Mouse (Mus musculus): Measurements from ENCODE around the gene Ralb. TPM values are rescaled to one million over a fixed set of nuclear protein-coding genes. Genes with fewer than 3 reads are reported as not detected.

Gene Ralb
- polyA plus RNA-seq, 1 experiment from 2014 or later, result 78.2 TPM

DNA sequence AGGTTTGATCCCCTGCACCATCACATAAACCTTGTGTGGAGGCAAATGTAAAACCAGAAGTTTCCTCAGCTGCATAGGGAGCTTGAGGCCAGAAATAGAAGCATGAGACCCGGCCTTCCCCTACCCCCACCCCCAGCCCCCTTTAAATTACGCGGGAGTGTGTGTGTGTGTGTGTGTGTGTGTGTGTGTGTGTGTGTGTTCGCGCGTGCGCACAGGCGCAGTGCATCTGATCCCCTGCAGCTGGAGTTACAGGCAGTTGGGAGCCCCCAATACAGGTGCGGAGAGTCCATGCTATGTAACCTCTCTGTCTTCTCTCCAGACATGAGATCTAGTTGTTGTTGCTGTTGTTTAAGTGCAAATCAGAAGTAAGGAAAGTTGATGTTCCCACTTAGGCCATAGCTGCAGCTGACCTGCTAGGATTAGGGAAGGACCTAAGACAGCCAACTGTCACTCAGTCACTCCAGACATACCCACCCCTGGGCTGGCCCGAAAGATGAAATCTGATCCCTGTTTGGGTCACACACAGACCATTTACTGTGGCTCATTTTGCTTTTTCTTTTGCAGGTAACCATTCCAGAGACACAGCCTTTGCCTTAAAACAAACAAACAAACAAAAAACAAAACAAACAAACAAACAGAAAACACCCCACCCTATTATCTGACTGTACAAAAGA lies 16.5 kb downstream of the Ralb start:
- no peak for ATAC-seq (ENCODE audit: low read depth)
- 65% methylated on average over 10 of the region's 10 CpGs for WGBS
- H3K9me3 ChIP-seq, result no peaks in the 10 kb centered on the region
- no peak overlapping the region for H3K4me2 ChIP-seq
- peaks cover 31% of the 10 kb centered on the region for H3K4me1 ChIP-seq (replicated peaks)
- no peaks in the 10 kb centered on the region for H3K27me3 ChIP-seq
- H3K4me3 ChIP-seq, result no peak overlapping the region
- H3K36me3 ChIP-seq, result no peaks in the 10 kb centered on the region
- no peak overlapping the region for H3K27ac ChIP-seq (replicated peaks)
- H3K9ac ChIP-seq, result no peak overlapping the region

DNA sequence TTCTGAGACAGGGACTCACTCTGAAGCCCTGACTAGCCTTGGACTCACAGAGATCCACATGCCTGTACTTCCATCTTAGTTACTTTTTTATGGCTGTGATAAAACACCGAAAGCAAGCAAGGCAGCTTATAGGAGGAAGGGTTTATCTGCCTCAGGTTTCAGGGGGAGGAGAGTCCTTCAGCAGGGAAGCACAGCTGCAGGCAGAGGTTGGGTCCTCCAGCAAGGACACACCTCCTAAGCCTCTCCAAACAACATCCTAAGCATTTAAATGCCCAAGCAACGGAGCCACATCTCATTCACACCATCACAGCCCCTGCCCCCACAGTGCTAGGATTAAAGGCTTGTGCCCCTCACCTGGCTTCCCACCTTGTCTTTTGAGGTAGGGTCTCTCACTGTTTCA lies 18.8 kb downstream of the Ralb start:
- no peaks in the 10 kb centered on the region for H3K9me3 ChIP-seq
- no peak overlapping the region for H3K27ac ChIP-seq (replicated peaks)
- WGBS, result 15% methylated on average over 2 of the region's 2 CpGs
- peaks cover 23% of the 10 kb centered on the region for H3K4me1 ChIP-seq (replicated peaks)
- no peak overlapping the region for H3K4me2 ChIP-seq
- H3K36me3 ChIP-seq, result peaks cover 7% of the 10 kb centered on the region
- no peak overlapping the region for H3K9ac ChIP-seq
- no peaks in the 10 kb centered on the region for H3K27me3 ChIP-seq
- ATAC-seq (ENCODE audit: low read depth), result no peak
- no peak overlapping the region for H3K4me3 ChIP-seq

DNA sequence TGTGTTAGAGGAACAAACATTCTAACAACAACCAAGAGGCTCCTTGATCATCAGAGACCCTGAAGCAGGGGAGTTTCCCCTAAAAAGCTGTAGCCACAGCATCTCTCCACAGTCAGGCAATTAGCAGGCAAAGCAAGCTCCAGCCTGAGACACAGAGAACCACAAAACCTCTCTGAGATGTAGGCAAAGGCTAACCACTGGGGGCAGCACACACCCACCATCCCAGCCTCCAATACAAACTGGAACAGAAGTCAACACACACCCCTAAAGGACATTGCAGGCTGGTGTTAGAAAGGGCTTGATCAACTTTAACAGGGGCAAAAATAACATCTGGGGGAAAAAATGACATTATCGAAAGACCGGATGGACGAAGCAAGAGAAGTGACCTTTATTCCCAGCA lies 20.1 kb downstream of the Ralb start:
- no peak overlapping the region for H3K27ac ChIP-seq (replicated peaks)
- H3K9ac ChIP-seq, result no peak overlapping the region
- peaks cover 7% of the 10 kb centered on the region for H3K36me3 ChIP-seq
- no peak overlapping the region for H3K4me3 ChIP-seq
- 59% methylated on average over 3 of the region's 3 CpGs for WGBS
- no peak for ATAC-seq (ENCODE audit: low read depth)
- peaks cover 23% of the 10 kb centered on the region for H3K4me1 ChIP-seq (replicated peaks)
- H3K4me2 ChIP-seq, result no peak overlapping the region
- H3K27me3 ChIP-seq, result no peaks in the 10 kb centered on the region
- no peaks in the 10 kb centered on the region for H3K9me3 ChIP-seq

DNA sequence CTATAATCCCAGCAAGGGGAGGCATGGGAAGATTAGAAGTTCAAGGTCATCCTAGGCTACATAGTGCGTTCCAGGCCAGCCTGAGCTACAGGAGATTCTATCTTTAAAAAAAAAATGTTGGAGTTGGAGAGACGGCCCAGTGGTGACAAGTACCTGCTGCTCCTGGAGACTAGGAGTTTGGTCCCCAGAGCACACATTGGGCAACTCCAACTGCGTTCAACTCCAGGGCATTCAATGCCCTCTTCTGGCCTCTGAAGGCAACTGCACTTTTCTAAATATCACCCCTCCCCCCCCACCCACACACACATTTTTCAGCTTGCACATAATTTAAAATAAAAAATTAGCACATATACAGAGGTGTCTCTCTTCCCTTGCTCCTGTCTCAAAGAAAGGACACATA lies 21.7 kb downstream of the Ralb start:
- H3K9ac ChIP-seq, result no peak overlapping the region
- ATAC-seq (ENCODE audit: low read depth), result no peak
- H3K4me3 ChIP-seq, result no peak overlapping the region
- no peaks in the 10 kb centered on the region for H3K9me3 ChIP-seq
- H3K27me3 ChIP-seq, result no peaks in the 10 kb centered on the region
- peaks cover 19% of the 10 kb centered on the region for H3K4me1 ChIP-seq (replicated peaks)
- H3K4me2 ChIP-seq, result no peak overlapping the region
- peaks cover 7% of the 10 kb centered on the region for H3K36me3 ChIP-seq
- 57% methylated on average over 3 of the region's 3 CpGs for WGBS
- no peak overlapping the region for H3K27ac ChIP-seq (replicated peaks)

DNA sequence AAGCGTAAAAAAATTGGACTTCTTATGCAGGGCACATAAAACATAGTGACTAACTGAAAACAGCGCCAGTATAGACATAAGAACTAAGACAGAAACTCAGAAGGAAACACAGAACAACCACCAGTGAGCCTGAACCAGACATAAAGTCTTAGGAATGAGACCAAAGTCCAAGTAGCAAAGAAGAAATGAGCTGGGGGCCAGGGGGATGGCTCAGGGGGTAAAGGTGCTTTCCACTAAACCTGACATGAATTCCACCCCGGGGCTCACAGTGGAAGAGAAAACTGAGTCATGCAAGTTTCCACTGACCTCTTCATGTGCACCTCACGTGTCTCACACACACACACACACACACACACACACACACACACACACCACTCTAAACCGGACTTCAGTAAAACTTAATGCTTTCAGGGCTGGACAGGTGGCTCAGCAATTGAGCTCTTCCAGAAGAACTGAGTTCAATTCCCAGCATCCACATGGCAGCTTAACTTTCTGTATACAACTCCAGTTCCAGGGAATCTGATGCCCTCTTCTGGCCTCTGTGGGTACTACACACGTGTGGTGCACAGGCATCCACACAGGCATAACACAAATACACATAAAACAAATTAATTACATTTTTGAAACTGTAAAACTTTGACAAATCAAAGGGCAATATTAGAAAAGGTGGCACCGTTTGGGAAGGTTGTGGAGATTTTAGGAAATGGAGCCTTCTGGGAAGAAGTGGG lies 23.2 kb downstream of the Ralb start:
- ATAC-seq (ENCODE audit: low read depth), result no peak
- peaks cover 4% of the 10 kb centered on the region; the same call in 1 of the 2 replicates for H3K4me1 ChIP-seq (replicated peaks)
- H3K27ac ChIP-seq (replicated peaks), result no peak overlapping the region
- H3K27me3 ChIP-seq, result no peaks in the 10 kb centered on the region
- H3K9ac ChIP-seq, result no peak overlapping the region
- H3K4me3 ChIP-seq, result no peak overlapping the region
- peaks cover 11% of the 10 kb centered on the region for H3K36me3 ChIP-seq
- 94% methylated on average over 7 of the region's 7 CpGs for WGBS
- H3K4me2 ChIP-seq, result no peak overlapping the region
- H3K9me3 ChIP-seq, result no peaks in the 10 kb centered on the region

DNA sequence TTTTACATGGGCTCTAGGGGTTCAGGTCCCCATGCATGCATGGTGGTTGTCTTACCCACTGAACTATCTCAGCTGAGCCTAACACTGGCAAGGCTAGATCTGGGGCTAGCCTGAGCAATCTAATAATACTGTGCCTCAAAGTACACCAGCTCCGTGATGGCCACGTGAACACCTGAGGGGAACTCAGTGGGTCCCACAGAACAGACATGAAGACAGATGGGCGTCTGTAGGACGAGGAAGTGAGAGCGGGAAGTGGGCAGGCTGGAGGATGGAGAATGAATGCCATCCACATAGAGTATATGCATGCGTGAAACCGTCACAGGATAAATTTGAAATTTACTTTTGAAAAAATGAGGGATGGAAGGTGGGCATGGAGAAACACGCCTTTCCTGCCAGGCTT lies 23.9 kb downstream of the Ralb start:
- ATAC-seq (ENCODE audit: low read depth), result no peak
- 95% methylated on average over 8 of the region's 8 CpGs for WGBS
- Histone ChIP-seq H3K4me2 (no peak overlapping the region), H3K4me3 (no peak overlapping the region), H3K9me3 (no peaks in the 10 kb centered on the region), H3K27me3 (no peaks in the 10 kb centered on the region), H3K4me1 (replicated peaks) (no peaks in the 10 kb centered on the region; the same call in 1 of the 2 replicates), H3K9ac (no peak overlapping the region), H3K36me3 (peaks cover 16% of the 10 kb centered on the region), H3K27ac (replicated peaks) (no peak overlapping the region)

DNA sequence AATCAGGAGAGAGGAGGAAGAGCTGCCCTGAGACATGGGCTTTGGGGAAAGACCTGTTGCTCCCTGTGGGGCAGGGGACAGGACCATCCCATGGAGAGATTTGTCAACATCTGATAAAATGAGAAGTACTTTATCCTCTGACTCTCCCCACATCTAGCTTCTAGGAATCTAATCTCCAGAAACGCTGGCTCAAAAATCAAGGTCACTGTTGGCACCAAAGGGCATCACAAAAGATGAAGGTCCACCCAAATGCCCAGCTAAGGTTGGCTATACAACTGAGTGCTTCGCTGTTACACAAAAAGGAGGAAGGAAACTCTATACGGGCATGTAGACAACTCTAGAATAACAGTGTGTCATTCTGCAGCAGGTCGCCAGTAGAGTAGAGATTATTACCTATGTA lies 25.0 kb downstream of the Ralb start:
- no peak overlapping the region for H3K27ac ChIP-seq (replicated peaks)
- no peak overlapping the region for H3K4me2 ChIP-seq
- peaks cover 22% of the 10 kb centered on the region for H3K36me3 ChIP-seq
- ATAC-seq (ENCODE audit: low read depth), result no peak
- H3K4me3 ChIP-seq, result no peak overlapping the region
- H3K27me3 ChIP-seq, result no peaks in the 10 kb centered on the region
- H3K9me3 ChIP-seq, result no peaks in the 10 kb centered on the region
- WGBS, result 85% methylated on average over 4 of the region's 4 CpGs
- no peaks in the 10 kb centered on the region; the same call in 1 of the 2 replicates for H3K4me1 ChIP-seq (replicated peaks)
- H3K9ac ChIP-seq, result no peak overlapping the region

DNA sequence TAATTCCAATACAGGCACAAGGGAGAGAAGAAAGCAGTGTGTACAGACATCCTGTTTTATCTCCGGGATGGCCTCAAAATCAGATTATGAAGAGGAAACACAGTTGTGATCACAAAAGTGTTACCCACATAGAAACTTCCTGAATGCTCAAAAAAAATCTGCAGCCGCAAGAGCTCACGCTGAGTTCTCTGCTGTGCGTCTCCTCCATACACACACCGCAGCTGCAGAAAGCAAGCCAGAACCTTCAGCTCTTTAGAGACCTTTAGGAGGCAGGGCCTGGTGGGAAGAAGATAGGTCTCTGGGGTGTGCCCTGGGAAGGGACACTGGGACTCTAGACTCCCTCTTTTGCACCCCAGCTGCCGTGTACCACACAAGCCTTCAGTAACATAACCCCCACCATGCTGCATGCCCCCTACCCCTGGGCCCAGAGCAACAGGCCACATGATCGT lies 27.7 kb downstream of the Ralb start:
- no peaks in the 10 kb centered on the region for H3K27me3 ChIP-seq
- 0 out of 2 replicates have a peak, but pooled peaks cover 9% of the 10 kb centered on the region for H3K4me1 ChIP-seq (replicated peaks)
- H3K27ac ChIP-seq (replicated peaks), result no peak overlapping the region
- H3K4me2 ChIP-seq, result no peak overlapping the region
- no peak for ATAC-seq (ENCODE audit: low read depth)
- peaks cover 24% of the 10 kb centered on the region for H3K36me3 ChIP-seq
- no peak overlapping the region for H3K9ac ChIP-seq
- no peaks in the 10 kb centered on the region for H3K9me3 ChIP-seq
- WGBS, result 86% methylated on average over 7 of the region's 7 CpGs
- no peak overlapping the region for H3K4me3 ChIP-seq

DNA sequence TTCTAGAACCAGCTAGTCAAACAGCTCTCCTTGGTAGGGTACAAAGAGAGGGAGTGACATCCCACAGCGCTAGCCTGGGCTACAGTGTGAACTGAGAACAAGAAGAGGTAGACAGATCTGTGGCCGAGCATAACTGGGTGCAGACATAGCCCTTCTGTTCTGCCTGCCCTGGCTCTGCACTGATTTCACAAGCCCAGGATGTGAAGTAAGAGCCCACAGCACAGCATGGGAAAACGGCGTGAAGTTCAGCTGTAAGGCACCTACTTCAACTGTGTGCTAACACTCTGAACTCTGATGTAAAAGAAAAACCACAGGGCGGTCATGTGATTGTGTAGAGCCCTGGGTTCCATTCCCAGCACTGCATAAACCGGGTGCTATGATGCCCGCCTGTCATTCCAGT lies 29.9 kb downstream of the Ralb start:
- no peak overlapping the region for H3K9ac ChIP-seq
- no peaks in the 10 kb centered on the region for H3K9me3 ChIP-seq
- ATAC-seq (ENCODE audit: low read depth), result no peak
- 0 out of 2 replicates have a peak, but pooled peaks cover 12% of the 10 kb centered on the region for H3K4me1 ChIP-seq (replicated peaks)
- H3K27me3 ChIP-seq, result no peaks in the 10 kb centered on the region
- 96% methylated on average over 7 of the region's 7 CpGs for WGBS
- no peak overlapping the region for H3K27ac ChIP-seq (replicated peaks)
- H3K36me3 ChIP-seq, result peaks cover 29% of the 10 kb centered on the region
- no peak overlapping the region for H3K4me2 ChIP-seq
- no peak overlapping the region for H3K4me3 ChIP-seq

DNA sequence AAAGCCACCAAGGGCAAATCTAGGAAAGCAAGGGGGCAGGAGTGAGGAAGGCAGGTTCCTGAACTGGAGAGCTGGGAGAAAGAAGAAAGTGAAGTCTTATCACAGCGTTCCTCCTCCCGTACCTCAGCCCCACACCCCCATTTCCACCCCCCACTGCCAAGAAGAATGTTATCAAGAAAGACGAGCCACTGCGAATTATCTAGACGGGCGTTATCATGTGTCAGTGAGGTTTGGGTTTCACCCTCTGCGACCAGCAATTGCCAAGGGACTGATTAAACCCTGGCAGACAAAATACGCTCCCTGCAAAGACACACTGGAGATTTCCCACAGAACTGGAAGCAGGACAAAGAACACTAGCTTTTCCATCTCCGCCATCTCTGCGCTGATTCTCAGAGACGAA lies 31.9 kb downstream of the Ralb start:
- Histone ChIP-seq H3K27ac (replicated peaks) (no peak overlapping the region), H3K36me3 (peaks cover 36% of the 10 kb centered on the region), H3K4me2 (no peak overlapping the region), H3K4me3 (no peak overlapping the region), H3K9me3 (no peaks in the 10 kb centered on the region), H3K9ac (no peak overlapping the region), H3K27me3 (no peaks in the 10 kb centered on the region), H3K4me1 (replicated peaks) (0 out of 2 replicates have a peak, but pooled peaks cover 12% of the 10 kb centered on the region)
- ATAC-seq (ENCODE audit: low read depth), result no peak
- WGBS, result 50% methylated on average over 11 of the region's 11 CpGs

DNA sequence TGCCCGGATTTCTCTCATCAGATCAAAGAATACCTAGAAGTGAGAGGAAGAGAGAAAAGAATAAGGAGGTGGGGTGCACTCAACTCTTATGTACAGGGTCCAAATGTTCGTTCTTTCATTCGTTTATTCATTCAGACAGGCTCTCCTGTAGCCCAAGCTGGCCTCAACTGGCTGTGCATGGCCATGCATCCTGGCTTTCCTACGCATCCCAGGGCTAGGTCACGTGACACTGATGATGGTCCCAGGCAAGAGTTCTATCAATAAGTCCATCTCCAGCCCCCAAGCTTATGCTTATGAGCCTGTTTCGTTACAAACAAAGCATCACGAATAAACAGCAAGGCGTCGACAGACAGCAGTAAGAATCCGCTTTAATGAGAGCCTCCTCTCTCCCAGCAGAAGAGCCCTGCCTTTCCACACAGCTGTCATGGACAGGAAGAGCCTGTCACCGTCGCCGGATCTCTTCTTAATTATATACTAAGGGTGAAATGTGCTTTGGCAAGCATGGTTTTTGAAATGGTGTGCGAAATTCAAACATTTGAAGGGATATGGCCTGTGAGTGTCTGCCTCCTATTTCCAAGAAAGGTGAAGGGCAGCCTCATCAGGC lies 32.7 kb downstream of the Ralb start:
- WGBS, result 64% methylated on average over 14 of the region's 14 CpGs
- H3K4me3 ChIP-seq, result no peak overlapping the region
- no peaks in the 10 kb centered on the region for H3K9me3 ChIP-seq
- 0 out of 2 replicates have a peak, but pooled peaks cover 12% of the 10 kb centered on the region for H3K4me1 ChIP-seq (replicated peaks)
- ATAC-seq (ENCODE audit: low read depth), result no peak
- no peak overlapping the region for H3K27ac ChIP-seq (replicated peaks)
- no peak overlapping the region for H3K9ac ChIP-seq
- H3K27me3 ChIP-seq, result no peaks in the 10 kb centered on the region
- H3K4me2 ChIP-seq, result no peak overlapping the region
- peaks cover 34% of the 10 kb centered on the region for H3K36me3 ChIP-seq

DNA sequence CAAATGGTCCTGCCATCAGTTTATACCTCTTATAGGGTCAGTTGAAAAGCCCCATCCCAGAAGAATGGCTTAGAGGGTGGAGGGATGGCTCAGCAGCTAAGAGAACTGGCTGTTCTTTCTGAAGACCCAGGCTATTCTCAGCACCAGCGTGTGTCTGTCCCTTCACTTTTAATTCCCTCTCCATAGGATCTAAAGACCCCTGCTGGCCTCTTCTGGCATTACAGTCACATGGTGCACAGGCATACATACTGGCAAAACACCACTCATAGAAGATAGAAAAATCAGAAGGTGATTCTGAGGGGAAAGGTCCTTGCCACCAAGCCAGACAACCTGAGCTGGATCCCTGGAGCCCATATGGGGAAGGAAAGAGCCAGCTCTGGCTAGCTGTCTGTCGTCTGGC lies 41.2 kb downstream of the Ralb start:
- no peak overlapping the region for H3K27ac ChIP-seq (replicated peaks)
- H3K9ac ChIP-seq, result no peak overlapping the region
- no peaks in the 10 kb centered on the region for H3K4me1 ChIP-seq (replicated peaks)
- no peaks in the 10 kb centered on the region for H3K36me3 ChIP-seq
- ATAC-seq (ENCODE audit: low read depth), result no peak
- no peak overlapping the region for H3K4me2 ChIP-seq
- peaks cover 10% of the 10 kb centered on the region; the same call in 1 of the 2 replicates for H3K27me3 ChIP-seq
- H3K9me3 ChIP-seq, result no peaks in the 10 kb centered on the region
- no peak overlapping the region for H3K4me3 ChIP-seq
- WGBS, result 47% methylated on average over 2 of the region's 2 CpGs
